Mouse (Mus musculus) mature B cell (primary cell): ENCODE measurements around the gene Tet2.

Source experiments
- in situ Hi-C: fragments of 300-500 bp; cut with MboI; formaldehyde crosslinking; loops from 2 replicates; pipeline ENCODE4 v1.14.3; 2019

The Tet2 gene

GRCm38 (mm10) chr3:133548613-133549012 lies 3.7 kb upstream of the Tet2 start:
- in situ Hi-C loops, result loop anchor here (25.0 kb wide), 1 partner anchor 211 kb away; no protein-coding TSS in a partner anchor

GRCm38 (mm10) chr3:133546790-133547189 lies 1.9 kb upstream of the Tet2 start:
- in situ Hi-C loops, result loop anchor here (25.0 kb wide), 1 partner anchor 209 kb away; no protein-coding TSS in a partner anchor

GRCm38 (mm10) chr3:133545304-133545666 lies 346 bp upstream of the Tet2 start:
- in situ Hi-C loops, result loop anchor here (25.0 kb wide), 1 partner anchor 208 kb away; no protein-coding TSS in a partner anchor

DNA sequence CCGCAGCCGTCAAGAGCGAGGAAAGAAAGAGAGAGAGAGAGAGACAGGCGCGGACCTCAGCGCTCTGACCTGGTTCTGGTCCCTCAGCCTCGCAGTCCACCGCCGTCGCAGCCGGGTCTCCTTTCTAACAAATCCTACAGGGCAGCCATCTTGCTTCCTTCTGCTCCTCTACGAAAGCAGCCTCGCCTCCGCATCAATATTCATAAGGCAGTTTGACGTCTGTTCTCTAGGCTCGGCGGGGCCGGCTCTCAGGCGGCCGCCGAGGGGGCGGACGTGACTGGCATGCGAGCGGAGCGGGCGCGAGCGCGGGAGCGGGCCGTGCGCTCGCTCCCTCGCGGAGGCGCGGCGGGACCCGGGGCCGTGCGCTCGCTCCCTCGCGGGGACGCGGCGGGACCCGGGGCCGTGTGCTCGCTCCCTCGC lies 798 bp downstream of the Tet2 start:
- in situ Hi-C loops, result loop anchor here (25.0 kb wide), 1 partner anchor 207 kb away; no protein-coding TSS in a partner anchor

DNA sequence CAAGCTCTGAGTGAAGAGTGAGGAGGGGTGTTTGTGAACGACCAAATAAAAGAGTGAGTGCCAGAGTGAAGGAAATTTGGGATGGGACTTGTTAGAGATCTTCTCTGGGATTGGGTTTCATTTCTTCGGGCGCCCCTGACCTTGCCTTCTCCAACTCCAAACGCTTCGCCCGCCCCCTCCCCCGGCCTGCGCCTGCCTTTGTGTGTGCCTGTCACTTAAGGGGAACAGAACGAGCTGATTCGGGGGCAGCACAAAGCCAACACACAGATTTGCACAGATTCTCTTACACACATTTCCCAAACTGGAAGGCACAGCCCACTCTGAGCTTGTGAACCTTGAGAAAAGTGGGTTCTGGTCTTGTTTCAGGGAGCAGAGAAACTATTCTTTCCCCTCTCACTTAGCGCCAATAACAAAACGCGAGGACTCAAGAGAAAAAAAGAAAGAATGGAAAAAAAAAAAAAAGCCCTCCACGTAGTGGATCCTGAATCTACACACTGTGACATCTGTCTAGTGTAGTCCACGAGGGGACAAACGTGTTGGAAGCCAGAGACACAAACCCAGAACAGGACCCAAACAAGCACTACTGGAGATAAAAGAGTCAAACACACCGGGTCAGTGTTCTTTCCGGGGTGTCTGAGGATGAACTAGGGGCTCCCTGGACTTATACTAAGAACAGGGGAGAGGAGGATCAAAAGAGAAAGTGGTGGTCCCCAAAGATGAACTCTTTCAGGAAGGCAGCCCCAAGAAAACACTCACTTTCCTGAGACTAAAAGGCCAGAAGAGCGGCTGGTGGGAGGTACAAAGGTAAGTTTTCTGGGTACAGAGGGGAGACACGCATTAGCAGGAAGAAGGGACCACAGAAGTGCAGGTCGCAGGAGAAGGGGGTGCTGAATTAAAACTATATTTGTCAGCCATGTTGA lies 1.6 kb downstream of the Tet2 start:
- in situ Hi-C loops, result loop anchor here (25.0 kb wide), 1 partner anchor 206 kb away; no protein-coding TSS in a partner anchor

GRCm38 (mm10) chr3:133542084-133542483 lies 2.9 kb downstream of the Tet2 start:
- in situ Hi-C loops, result loop anchor here (25.0 kb wide), 1 partner anchor 205 kb away; no protein-coding TSS in a partner anchor

DNA sequence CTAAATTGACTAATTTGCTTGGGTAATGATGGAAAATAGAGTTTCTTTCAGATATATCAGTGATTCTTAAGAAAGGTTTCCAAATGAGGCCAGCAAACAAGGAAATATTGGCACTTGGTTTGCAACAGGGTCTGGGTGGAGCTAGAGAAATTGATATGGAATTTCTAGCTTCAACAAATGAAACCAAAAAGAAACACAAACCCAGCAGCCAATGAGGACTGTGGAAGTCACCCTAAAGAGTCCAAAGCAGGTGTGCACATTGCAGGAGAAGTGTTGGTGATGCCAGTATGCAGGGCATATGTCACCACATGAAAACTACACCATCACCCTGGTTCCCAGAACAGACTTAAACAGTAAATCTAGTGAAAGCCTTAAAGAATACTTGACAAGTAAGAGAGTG lies 3.9 kb downstream of the Tet2 start:
- in situ Hi-C loops, result loop anchor here (25.0 kb wide), 1 partner anchor 204 kb away; no protein-coding TSS in a partner anchor

GRCm38 (mm10) chr3:133539991-133540390 lies 4.9 kb downstream of the Tet2 start:
- in situ Hi-C loops, result loop anchor here (25.0 kb wide), 1 partner anchor 203 kb away; no protein-coding TSS in a partner anchor

- in situ Hi-C loops, result loop anchor here (25.0 kb wide), 1 partner anchor 201 kb away; no protein-coding TSS in a partner anchor
Measured at GRCm38 (mm10) chr3:133538499-133538898, 6.4 kb downstream of the Tet2 start.

- in situ Hi-C loops, result loop anchor here (25.0 kb wide), 1 partner anchor 198 kb away; no protein-coding TSS in a partner anchor
Measured at GRCm38 (mm10) chr3:133535644-133536043, 9.3 kb downstream of the Tet2 start.

GRCm38 (mm10) chr3:133534066-133534465 lies 10.9 kb downstream of the Tet2 start:
- in situ Hi-C loops, result loop anchor here (25.0 kb wide), 1 partner anchor 197 kb away; no protein-coding TSS in a partner anchor

GRCm38 (mm10) chr3:133533272-133533995 lies 11.5 kb downstream of the Tet2 start:
- in situ Hi-C loops, result loop anchor here (25.0 kb wide), 1 partner anchor 196 kb away; no protein-coding TSS in a partner anchor

DNA sequence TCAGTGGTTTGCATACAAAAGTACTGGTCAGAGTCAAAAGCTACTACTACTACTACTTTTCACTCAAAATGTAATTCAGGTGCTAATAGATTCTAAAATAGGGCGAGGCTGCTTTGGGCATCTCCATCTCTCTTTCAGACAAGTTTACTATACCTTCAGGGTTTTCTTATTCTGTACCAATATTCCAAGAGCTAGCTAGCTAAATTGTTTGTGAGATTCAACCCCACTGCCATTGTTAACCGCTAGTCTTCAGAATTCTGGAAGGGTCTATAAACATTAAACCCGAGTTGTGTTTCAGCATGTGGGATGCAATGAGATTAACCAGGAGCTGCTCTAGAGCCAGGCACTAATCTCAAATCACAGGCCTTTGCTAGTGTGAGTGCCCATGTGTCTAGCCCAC lies 12.1 kb downstream of the Tet2 start:
- in situ Hi-C loops, result loop anchor here (25.0 kb wide), 1 partner anchor 196 kb away; no protein-coding TSS in a partner anchor

DNA sequence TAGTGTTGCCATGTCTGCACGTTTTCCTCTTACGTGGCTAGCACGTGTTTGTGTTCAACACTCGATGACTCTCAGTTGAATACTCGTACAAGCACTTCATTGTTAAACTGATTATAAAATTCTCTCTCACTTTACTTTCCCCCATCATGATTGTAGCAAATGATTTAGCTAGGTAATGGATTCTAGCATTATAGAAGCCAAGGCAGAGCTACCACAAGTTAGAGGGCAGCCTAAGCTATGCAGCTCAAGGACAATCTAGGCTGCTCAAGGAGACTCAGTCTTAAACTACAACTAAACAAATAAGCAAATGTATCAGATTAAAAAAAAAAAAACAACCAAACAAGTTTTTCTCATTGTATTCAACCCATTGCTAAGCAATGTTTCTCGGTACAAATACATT lies 12.7 kb downstream of the Tet2 start:
- in situ Hi-C loops, result loop anchor here (25.0 kb wide), 1 partner anchor 195 kb away; no protein-coding TSS in a partner anchor

- in situ Hi-C loops, result loop anchor here (25.0 kb wide), 1 partner anchor 194 kb away; no protein-coding TSS in a partner anchor
Measured at GRCm38 (mm10) chr3:133531101-133531500, 13.8 kb downstream of the Tet2 start.

DNA sequence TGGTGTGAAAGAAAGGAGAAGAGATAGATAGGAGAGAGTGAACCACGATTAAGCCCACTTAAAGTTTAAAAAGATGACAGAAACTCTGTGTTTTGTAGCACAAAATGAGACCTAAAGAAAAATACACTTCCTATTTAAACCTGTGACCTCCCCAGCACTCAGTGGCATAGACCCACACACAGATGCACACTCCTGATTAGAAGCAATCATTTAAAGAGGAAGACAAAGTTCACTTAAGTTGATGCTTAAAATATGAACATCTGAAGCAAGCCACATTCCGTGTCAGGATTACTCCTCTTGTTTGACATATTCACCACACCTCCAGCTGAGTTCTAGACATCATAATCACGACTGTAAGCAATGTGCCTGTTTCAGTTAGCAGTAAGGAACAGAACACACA lies 14.3 kb downstream of the Tet2 start:
- in situ Hi-C loops, result loop anchor here (25.0 kb wide), 1 partner anchor 193 kb away; no protein-coding TSS in a partner anchor

DNA sequence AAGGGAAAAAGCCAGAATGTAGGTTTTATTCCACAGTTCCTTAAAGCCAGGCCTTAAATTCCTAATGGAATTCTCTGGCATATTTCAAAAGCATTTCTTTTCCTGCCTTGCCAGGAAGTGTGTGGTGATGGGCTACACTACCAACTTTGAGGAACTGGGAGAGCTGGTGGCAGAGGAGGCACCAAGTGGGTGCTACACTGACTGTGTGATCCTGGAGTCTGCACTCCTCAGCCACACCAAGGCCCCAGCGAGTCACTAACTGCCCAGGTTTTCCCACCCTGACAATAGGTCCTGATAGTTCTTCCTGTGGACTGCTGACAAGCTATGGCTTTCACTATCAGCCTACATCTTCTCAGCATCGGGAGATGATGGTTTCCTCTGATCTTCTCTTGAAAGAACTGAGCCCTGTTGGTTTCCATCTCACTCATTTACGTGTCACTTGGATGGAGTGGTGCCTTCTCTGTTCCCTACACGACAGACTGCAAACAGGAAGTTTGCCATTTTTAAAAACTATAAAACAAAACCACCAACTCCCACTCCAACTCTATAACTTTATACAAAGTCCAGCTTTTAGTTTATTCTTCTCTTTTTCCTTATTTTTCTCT lies 18.7 kb downstream of the Tet2 start:
- in situ Hi-C loops, result loop anchor here (25.0 kb wide), 1 partner anchor 189 kb away; no protein-coding TSS in a partner anchor

GRCm38 (mm10) chr3:133525578-133525977 lies 19.4 kb downstream of the Tet2 start:
- in situ Hi-C loops, result loop anchor here (25.0 kb wide), 1 partner anchor 188 kb away; no protein-coding TSS in a partner anchor

DNA sequence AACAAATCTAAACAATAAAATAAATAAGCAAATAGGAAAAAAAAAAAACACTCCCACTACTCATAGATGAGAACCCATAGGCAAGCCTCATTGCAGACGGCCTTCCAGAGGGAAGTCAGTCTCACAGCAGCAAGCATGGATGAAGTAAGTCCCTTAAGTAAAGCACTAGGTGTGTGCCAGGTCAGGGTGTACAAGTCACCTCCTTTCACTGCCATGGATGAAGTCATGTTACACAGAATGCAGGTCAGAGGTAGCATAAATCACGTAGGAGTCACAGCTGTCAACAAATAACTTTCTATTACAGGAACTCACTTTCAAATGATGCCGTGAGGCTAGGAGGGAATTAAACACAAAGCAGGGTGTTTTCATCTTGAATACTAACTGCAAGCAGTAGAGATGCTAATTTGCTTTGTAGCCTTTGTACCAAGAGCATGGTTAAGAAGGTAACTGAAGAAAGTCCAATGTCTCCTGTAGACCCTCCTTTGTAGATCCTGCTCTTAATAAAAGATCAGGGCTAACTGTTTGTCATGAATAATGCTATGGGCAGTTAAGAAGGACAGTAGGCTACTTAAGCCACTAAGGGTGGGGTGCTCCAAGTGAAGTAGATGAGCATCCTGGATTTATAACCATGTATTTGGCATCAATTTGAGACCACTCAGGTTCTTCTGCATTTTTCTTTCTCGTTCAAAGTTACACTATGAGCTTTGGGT lies 20.4 kb downstream of the Tet2 start:
- in situ Hi-C loops, result loop anchor here (25.0 kb wide), 1 partner anchor 187 kb away; no protein-coding TSS in a partner anchor

- in situ Hi-C loops, result no loop called here
Measured at GRCm38 (mm10) chr3:133523191-133523590, 21.7 kb downstream of the Tet2 start.
